Mouse (Mus musculus) heart, postnatal 0 days (tissue): ENCODE measurements around the gene Cox7a2l.

Experiments used
- CTCF ChIP-seq: IDR thresholded peaks from 2 replicates; pipeline ENCODE4 v1.5.1; 2016; ENCODE audit warnings: antibody characterized with exemption, control low read depth, low read depth
- EP300 ChIP-seq: IDR thresholded peaks from 2 replicates; pipeline ENCODE4 v1.6.1; 2016; ENCODE audit warnings: antibody characterized with exemption, low read depth

DNA sequence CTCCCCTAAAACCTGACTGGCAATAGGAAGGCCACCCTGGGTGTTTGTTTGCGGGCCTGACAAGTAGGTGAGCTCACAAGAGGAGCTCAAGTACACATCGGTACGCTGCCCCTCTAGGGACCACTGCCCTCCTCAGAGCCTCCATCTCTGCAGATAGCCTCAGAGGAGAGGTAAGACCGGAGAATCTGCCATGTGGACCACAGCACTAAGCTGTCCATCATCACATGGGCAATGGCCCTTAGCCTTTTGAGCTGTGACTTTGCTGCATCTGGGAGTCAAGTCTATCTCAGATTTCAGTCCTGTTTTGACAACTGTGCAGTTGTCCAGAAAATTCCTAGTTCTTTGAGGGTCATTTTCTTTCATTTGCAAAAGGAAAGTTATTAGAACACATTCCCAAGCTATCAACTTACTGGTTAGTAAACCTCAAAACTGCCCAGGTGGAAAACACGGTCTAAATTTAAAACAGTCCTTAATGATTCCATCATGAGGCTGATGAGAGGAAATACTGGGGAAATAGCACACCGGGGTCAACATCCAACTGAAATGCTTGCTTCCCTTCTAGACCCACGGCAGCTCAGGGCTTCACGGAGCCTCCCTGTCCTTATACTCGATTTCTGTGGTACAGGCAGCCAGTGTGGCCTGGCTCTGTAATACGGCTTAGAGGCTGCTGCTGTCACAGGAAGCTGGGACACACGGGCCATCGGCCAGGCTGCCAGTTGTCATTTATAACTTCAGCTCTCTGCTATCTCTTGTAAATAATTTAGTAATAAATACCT, 22.3 kb upstream of the Cox7a2l start:
- TF ChIP-seq CTCF: no peak
- TF ChIP-seq EP300: no peak
